Mouse (Mus musculus) cortical plate, adult 2 months (tissue): ENCODE measurements around the gene Ppp6r3. TPM values are rescaled to one million over a fixed set of nuclear protein-coding genes. Genes with fewer than 3 reads are reported as not detected.

Source experiments
- H3K27ac ChIP-seq: fragments of 200-500 bp; 2 replicates; pipeline ENCODE4 v1.5.1; 2012; ENCODE audit warnings: low read length, control low read depth, inconsistent platforms; ENCODE audit not compliant: insufficient read depth
- H3K4me1 ChIP-seq: fragments of 200-500 bp; 2 replicates; pipeline ENCODE4 v1.6.1; 2011; ENCODE audit warnings: low read length; ENCODE audit not compliant: control insufficient read depth, insufficient read depth
- H3K4me3 ChIP-seq: fragments of 200-500 bp; 2 replicates; pipeline ENCODE4 v1.5.1; 2011; ENCODE audit warnings: mild to moderate bottlenecking, low read length, control low read depth; ENCODE audit not compliant: insufficient read depth
- CTCF ChIP-seq: fragments of 200-500 bp; IDR thresholded peaks from 2 replicates; pipeline ENCODE4 v1.5.1; 2011; ENCODE audit warnings: mild to moderate bottlenecking, control low read depth, low read length; ENCODE audit not compliant: insufficient read depth; ENCODE audit errors: extremely low read depth
- POLR2A ChIP-seq: fragments of 200-500 bp; IDR thresholded peaks from 2 replicates; pipeline ENCODE4 v1.6.1; 2011; ENCODE audit warnings: mild to moderate bottlenecking, low read length, control low read depth; ENCODE audit not compliant: insufficient read depth; ENCODE audit errors: extremely low read depth
- polyA plus RNA-seq: library from polyadenylated mRNA; depleted of rRNA; stranded (reverse); fragments of >200 nt; gene quantifications from 2 replicates; pipeline ENCODE4 v1.2.3, GENCODE M21; 2012

Ppp6r3 gene
- polyA plus RNA-seq, 1 experiment, result 72.4 TPM

DNA sequence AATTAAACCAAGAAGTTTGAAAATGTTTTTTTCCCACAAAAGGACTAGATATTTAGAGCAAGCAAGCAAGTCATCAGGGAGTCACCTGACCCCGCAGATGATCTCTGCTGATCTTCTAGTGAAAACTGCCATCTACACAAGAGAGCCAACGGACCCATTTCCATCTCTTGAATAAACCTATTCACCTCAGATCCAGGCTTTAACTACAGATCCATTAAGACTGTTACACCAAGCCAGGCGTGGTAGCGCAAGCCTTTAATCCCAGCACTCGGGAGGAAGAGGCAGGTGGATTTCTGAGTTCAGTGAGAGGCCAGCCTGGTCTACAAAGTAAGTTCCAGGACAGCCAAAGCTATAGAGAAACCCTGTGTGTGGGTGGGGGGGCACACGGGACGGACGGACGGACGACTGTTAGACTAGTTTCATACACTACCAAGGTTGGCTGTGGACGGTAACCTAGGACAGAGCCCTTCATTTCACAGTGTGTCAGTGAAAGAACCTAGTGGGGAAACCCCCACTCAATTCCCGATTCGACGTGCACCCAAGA, 42.8 kb downstream of the Ppp6r3 start:
- H3K4me3 ChIP-seq, result no peak overlapping the region
- H3K4me1 ChIP-seq, result peaks cover 6% of the 10 kb centered on the region
- TF ChIP-seq CTCF (no peak), POLR2A (no peak)
- no peak overlapping the region for H3K27ac ChIP-seq

DNA sequence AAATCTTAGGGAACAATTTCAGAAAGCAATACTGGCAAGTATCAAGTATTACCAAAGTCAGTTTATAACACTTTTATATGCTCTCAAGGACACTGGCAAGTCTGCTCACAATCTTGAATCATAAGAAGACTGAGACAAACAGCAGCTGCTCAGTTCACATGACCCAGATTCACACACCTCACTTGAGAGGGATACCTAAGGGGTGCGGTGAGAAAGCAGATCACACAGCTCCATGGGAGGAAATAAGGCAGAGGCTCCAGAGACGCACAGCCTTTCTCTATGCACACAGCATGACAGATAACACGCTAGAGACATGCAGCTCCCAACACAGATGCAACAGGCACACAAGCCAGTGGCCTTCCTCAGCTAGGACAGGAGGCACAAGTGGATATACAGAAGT, 45.8 kb downstream of the Ppp6r3 start:
- Histone ChIP-seq H3K4me1 (peaks cover 7% of the 10 kb centered on the region), H3K4me3 (no peak overlapping the region), H3K27ac (no peak overlapping the region)
- TF ChIP-seq POLR2A (no peak), CTCF (no peak)

DNA sequence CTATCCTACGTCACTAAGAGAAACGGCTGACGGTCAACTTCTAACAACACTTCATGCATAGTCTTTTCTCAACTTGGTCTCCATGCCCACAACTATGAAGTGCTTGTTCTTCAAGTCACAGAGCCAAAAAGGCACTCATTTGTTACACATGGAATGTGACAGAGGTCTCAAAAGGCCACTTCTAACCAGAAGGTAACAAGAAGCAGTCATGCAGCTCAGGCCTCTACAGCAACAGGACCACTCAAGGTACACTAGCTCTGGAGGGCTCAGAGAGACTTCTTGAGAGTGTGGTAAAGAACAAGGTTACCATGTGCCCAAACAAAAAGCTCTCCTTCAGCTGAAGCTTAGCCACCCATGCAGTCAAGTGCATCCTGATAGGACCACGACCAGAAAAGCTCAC, 46.9 kb downstream of the Ppp6r3 start:
- TF ChIP-seq CTCF (no peak), POLR2A (no peak)
- H3K4me3 ChIP-seq, result no peak overlapping the region

DNA sequence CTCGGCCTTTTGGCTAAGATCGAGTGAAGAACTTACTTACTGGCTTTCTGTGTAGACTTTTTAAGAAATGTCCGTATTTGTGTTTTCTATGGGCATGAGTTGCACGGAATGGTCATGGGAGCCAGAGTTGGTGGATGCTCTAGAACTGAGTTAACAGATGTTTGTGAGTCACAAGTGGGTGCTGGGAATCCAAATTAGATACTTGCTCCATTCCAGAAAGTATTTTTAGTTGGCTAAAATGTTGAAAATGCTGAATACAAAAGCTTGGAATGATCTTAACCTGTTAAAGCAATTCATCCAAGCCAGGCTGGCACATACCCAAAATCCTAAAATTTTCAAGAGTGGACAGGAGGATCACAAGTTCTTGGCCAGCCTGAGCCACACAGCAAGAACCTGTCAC, 48.0 kb downstream of the Ppp6r3 start:
- Histone ChIP-seq H3K4me3 (no peak overlapping the region), H3K27ac (no peak overlapping the region; the same call in 1 of the 2 replicates), H3K4me1 (peaks cover 6% of the 10 kb centered on the region)
- TF ChIP-seq CTCF (no peak), POLR2A (no peak)

More for the DNA sequence above, 46.9 kb downstream of the Ppp6r3 start:
- Histone ChIP-seq H3K4me1 (peaks cover 6% of the 10 kb centered on the region), H3K27ac (no peak overlapping the region)

DNA sequence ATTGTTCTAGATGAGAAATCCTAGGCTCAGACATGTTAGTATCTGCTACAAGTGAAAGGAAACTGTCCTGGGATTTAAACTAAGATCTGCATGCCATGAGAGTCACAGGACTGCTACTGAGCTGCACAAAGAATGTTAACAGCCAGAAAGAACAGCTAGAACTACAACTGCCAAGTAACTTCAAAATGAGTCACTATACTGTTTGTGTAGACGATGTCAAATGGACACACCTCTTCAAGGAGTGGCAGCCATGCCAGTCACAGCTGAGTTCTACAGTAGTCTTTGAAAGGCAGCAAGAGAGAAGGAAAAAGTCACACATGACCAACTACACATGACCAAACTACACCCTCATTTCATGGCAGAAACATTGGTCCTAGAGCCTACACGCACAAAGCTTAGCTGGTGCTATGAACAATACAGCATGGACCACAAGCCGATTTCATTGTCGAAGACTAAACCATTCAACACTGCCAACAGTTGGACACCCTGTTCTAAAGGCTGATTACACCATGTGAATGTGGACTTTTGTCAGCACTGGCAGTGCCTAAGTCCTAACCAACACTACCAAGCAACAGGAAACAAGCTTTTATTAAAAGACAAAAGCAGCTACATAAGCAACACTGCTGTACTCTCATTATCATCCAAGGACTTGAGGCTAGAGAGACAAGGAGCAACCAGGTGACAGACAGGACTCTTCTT, 55.9 kb downstream of the Ppp6r3 start:
- Histone ChIP-seq H3K4me3 (no peak overlapping the region), H3K4me1 (peaks cover 2% of the 10 kb centered on the region; the same call in 1 of the 2 replicates), H3K27ac (no peak overlapping the region)
- TF ChIP-seq CTCF (no peak), POLR2A (no peak)

DNA sequence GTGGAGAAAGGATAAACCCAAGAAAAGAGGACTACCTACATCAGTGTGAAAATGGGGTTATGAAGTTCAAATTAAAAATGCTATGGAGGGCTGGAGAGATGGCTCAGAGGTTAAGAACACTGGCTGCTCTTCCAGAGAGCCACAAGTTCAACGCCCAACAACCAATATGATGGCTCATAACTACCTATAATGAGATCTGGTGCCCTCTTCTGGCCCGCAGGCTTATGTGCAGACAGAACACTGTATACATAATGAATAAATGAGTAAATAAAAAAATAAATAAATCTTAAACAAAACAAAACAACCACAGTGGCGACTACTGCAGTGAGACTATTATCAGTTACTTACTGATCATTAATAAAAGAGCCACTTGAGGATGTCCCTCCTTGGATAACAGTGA, 78.3 kb downstream of the Ppp6r3 start:
- no peak overlapping the region for H3K27ac ChIP-seq
- TF ChIP-seq POLR2A, result no peak
- TF ChIP-seq CTCF, result no peak

DNA sequence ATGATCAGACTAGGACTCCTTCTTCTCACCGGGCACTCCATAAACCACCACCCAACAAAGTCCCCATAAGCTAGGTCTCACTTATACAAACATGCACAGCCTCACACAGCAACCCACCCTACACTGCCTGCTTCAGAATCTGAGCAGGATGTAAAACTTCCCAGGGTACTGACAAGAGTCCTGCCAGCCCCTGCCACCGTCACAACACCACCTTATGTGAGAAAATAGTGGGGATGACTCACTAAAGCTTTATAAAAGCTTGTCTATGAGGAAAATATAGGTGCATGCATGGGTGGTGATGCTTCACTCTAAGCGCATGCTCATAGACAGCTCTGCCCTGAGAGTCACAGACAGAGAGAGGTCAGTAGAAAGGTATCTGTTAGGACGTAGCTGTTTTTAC, 85.7 kb downstream of the Ppp6r3 start:
- TF ChIP-seq CTCF (no peak), POLR2A (no peak)
- Histone ChIP-seq H3K4me1 (no peaks in the 10 kb centered on the region), H3K27ac (no peak overlapping the region), H3K4me3 (no peak overlapping the region)

More for the DNA sequence above, 78.3 kb downstream of the Ppp6r3 start:
- H3K4me3 ChIP-seq, result no peak overlapping the region
- no peaks in the 10 kb centered on the region for H3K4me1 ChIP-seq

DNA sequence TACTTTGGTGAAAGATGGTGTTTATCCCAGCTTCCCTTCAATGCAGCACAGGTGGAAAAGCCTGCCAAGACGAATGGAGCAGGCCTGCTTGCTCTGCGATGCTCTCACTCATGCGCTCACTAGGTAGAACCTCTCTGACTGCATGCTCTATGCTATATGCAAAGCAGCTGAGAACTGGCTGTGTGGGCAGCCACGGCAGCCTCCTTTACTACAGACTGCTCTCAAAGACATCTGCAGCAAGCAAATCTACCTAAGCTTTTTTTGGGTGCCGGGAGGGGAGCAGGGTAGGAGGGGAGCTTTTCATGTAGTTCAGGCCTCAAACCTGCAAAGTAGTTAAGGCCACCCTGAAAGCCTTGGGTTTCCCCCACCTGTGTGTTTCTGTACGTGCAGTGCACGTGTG, 92.7 kb downstream of the Ppp6r3 start:
- TF ChIP-seq CTCF (no peak), POLR2A (no peak)
- no peak overlapping the region for H3K27ac ChIP-seq
- peaks cover 8% of the 10 kb centered on the region for H3K4me1 ChIP-seq
- no peak overlapping the region for H3K4me3 ChIP-seq

DNA sequence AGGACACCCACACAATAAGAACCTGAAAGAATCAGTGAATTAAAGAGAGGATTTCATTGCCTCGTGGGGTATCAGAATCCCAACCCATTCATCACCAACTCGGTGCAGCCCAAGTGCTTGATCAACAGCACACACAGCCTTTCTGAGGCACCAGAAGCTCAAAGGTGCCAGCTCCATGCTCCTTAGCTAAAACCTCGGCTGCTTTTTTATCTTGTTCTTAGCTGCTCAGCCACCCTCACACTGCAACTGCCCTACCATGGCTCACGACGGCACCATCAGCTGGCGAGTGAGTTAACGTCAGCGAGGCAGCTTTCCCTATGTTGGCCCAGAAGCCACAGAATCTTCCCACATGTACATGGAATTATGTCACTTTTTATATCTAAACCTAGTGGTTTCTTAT, 95.4 kb downstream of the Ppp6r3 start:
- H3K27ac ChIP-seq, result no peak overlapping the region
- peaks cover 14% of the 10 kb centered on the region for H3K4me1 ChIP-seq
- H3K4me3 ChIP-seq, result no peak overlapping the region
- TF ChIP-seq POLR2A (no peak), CTCF (no peak)

DNA sequence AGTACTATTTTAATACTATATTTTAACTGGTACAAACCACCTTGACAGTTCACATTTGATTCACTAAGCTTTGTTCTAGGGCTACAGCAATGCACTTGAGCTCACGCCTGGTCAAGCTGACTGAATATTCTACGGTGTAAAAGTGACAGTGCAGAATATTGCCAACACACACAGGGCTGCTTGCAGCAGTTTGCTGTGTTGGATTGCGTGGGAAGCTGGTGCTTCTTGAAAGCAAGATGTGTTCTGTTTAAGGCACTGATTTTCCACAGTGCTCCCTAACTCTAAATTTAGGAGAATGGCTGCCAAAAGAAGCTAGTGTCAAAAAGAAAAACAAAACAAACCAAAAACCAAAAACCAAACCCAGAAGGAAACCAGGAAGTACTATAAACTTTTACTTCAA, 98.6 kb downstream of the Ppp6r3 start:
- TF ChIP-seq CTCF (no peak), POLR2A (no peak)
- H3K4me3 ChIP-seq, result no peak overlapping the region
- H3K4me1 ChIP-seq, result peaks cover 10% of the 10 kb centered on the region
- H3K27ac ChIP-seq, result no peak overlapping the region
